Mouse (Mus musculus) NIH3T3 (cell line): ENCODE data around the gene Mras.
A peak's percentile ranks its signal among the peaks of the same experiment; 100 is the strongest.

Experiments used
- DNase-seq: peaks from one replicate; pipeline ENCODE4 v3.0.0-alpha.2; 2012; ENCODE audit warnings: low read depth

Mras gene

DNA sequence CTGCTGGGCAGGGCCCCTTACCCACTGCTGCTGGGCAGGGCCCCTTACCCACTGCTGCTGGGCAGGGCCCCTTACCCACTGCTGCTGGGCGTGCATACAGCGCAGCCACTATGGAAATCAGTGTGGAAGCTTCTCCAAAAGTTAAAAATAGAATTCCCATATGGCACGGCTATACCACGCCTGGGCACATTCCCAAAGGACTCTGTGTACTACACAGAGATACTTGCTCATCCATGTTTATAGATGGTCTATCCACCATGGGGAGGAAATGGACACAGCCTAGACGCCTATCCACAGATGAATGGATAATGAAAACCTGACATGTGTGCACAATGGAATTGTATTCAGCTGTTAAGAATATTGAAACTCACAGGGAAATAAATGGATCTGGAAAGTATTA, 3.8 kb upstream of the Mras start:
- no peak for DNase-seq

DNA sequence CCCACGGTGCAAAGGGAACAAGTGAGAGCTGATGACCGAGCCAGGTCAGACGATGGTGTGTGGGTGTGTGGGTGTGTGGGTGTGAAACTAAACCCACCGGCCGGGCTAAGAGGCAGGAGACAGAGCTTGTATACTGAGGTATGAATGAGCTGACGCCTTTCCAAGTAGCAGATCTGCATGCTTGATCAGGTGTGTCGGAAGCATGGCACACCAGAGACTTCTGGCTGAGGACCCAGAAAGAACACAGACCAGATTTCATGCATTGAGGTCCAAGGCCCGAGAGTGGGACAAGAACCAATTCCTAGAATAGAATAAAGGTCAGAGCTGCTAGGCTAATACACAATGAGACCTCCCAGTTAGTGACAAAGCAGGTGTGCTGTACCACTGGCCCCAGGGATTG, 1.9 kb upstream of the Mras start:
- DNase-seq: no peak

DNA sequence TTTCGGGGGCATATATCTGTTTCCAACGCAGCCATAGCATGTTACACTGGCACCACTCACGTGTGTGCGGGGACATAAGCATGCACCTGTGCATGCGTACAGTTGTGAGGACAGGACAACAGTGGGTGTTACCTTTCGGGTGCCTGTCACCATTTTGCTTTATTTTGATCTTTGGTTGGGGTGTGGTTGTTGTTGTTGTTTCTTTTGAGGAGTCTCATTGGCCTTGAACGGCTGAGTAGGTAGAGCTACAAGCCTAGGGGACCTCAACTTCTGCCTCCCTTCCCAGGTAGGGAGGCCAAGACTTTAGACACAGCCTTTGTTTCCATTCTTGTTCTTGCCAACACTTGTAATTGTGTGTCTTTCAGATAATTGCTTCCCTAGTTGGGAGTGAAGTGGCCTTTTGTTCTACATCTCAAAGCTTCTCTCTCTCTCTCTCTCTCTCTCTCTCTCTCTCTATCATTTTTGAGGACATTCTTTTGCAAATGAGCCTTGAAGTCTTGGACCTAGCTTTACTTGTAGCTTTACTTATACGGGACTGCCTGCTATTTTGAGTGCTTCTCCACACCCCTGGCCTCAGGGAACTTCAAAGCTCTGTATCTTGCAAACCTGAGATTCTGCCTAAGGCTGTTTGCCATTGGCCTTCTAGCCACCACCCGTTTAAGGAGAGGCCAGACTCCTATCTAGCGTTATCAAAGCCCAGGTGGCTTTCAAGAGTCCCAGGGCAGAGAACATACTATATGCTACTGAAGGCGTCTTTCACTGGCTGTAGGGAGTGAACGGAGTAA, 792 bp upstream of the Mras start:
- DNase-seq: no peak

GRCm38 (mm10) chr9:99436182-99437030, 775 bp downstream of the Mras start:
- DNase-seq: peak; percentile 74

DNA sequence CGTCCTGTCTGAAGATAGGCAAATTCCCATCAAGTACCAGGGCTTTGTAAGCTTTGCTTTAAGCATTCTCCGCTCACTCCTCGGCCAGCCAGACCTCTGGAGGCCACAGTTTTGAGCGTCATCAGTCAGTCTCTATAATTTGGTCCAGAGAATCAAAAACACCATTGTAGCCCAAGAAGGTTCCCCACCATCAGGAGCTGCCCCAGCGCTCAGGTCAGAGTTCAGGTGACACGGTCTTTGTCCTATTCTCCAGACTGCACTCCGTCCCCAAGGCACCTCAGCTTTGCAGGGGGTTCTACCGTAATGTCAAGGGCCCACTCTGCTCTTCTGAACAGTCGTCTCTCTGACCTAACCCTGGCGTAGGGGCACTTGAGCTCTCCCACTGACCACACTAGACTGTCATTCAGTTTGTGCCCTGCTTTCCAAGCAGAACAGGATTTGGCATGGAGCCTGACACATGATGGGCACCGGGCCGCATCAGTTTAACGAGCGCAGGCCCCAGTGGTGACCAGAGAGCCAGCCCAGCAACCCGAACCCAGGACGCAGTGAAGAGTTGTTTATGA, 1.5 kb downstream of the Mras start:
- DNase-seq: peak; percentile 62

DNA sequence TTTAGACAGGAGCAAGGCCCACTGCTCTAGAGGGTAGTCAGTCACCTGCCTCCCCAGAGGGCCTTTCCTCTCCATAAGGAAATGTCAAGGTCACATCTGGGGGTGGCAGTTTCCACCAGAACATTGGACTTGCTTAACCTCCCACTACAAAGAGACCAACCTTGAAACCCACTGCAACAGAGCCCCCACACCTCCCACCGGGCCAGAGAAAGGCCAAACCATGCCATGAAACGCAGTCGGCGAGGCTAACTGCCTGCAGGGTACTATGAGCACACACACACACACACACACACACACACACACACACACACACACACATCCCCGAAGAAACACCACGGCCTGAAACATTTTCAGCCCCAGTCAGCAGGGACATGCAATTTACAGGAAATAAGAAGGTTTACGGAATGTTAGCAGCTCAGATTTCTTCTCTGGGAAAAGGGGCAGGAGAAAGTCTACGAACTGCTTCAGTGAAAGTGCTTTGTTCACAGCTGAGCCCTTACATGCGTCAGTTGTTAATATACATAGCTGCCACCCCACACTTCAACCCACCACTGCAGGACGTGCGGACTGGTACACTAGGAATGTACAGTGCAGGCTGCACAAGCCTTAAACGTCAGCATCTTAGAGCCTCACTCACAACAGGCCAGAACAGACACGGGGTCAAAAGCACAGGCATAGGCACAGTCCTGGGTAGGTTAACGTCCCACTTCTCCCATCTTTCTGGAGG, 2.1 kb downstream of the Mras start:
- DNase-seq: peak; percentile 58

DNA sequence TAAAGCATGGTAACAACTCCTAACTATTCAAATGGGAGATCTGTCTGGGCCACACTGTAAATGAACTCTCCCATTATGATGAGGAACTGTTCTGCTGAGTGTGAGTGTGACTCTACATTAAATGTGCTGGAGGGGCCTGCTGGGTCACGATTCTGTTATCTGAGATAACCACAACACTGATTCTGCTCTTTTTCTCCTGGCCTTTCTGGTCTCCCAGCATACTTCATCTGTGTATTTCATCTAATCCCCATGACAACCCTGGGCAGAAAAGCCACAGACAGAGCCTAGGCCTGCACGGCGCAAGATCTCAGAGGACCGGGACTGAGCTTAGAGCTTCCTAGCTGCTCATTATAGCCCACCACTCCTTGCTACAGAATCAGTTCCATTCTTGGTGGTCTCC, 4.7 kb downstream of the Mras start:
- DNase-seq: no peak

DNA sequence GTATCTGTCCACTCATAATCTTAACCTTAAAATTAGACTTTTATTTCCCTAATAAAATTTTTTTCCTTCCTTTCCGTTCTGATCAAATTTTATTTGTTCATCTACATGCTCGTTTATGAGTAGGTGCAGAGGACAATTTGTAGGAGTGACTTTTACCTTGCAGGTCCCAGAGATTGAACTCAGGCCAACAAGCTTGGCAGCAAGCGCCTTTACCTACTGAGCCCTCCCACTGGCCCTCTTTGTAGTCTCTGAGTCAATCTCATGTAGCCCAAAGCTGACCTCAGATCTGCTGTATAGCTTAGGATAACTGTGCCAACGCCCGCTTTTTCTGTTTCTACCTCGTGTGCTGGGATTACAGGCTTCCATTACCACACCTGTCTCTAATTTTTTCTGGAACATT, 5.2 kb downstream of the Mras start:
- DNase-seq: no peak

DNA sequence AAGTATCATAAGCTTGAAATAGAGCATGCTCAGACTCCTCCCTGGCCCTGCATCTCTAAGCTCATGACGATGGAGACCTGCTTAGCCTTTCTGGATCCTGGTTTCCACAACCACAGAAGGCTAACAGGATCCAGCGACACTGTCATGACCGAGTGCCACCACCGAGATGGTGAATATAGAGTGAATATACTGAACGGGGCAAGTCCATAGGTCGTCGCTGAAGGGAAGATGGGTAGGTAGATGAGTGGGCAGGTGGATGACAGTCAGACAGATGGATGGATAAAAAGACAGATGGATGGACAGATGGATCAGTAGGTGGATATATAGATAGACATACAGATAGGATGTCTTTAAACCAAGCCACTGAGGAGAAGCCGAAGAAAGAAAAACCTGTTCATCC, 5.8 kb downstream of the Mras start:
- no peak for DNase-seq

GRCm38 (mm10) chr9:99430806-99431205, 6.4 kb downstream of the Mras start:
- peak; percentile 62 for DNase-seq

GRCm38 (mm10) chr9:99429845-99430244, 7.3 kb downstream of the Mras start:
- DNase-seq: no peak

GRCm38 (mm10) chr9:99428601-99429331, 8.4 kb downstream of the Mras start:
- no peak for DNase-seq

- DNase-seq: no peak
Measured at GRCm38 (mm10) chr9:99425262-99425661, 11.9 kb downstream of the Mras start.

GRCm38 (mm10) chr9:99424574-99424863, 12.7 kb downstream of the Mras start:
- DNase-seq: no peak

DNA sequence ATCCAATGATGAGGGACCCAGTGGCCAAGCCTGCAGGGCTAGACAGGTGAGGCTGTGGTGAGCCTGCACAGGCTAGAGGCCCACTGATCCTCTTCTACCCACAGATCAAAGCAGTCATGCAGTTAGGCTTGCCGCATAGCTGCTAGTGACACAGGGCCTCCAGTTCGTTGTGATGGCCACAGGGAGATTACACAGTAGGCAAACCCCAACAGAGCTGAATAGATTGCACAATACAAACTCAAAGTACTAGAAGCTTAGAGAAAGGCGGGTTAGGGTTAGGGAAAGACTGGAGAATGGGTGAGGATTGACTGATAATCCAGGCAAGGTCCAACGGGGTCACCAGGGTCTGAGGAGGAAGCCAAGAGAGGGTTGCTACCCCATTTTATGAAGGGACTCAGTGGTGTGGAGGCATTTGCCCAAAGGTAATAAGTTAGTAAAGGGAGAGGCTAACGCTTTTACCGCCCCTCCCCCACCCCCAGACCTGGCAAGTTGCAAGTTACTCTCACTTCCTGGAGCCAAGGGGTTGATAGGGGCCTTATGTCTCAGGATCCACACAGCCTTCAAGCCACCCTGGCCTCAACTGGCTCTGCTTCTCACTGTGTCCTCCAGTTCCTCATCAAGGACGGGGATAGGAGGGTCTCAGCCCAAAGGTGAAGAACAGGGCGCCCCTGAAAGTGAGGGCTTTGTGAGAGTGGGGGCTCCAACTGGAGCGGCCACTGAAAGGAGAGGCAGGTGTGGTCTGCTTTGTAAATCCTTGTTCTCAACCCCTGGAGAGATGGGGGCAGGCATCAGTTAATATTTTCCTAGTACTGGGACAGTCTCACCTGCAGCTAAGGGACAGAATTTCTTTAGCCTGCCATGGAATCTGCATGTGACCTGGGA, 13.2 kb downstream of the Mras start:
- no peak for DNase-seq

DNA sequence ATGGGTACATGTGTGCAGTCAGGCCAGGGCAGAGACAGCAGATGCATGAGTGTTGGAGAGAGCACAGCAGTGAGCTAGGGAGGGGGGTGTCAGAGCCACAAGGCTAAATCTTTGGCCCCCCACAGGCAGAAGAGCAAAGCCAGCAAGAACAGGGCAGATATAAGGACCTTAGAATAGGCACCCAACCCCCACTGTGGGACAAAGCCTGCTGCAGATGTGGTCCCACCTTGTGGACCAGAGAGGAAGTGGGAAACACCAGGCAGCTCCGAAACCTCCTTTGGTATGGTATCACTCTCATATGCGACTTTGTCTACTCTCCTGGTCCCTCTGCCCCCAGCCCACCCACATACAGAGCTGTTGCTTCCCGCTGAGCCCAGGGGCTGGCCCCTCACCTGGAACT, 15.3 kb downstream of the Mras start:
- DNase-seq: no peak

DNA sequence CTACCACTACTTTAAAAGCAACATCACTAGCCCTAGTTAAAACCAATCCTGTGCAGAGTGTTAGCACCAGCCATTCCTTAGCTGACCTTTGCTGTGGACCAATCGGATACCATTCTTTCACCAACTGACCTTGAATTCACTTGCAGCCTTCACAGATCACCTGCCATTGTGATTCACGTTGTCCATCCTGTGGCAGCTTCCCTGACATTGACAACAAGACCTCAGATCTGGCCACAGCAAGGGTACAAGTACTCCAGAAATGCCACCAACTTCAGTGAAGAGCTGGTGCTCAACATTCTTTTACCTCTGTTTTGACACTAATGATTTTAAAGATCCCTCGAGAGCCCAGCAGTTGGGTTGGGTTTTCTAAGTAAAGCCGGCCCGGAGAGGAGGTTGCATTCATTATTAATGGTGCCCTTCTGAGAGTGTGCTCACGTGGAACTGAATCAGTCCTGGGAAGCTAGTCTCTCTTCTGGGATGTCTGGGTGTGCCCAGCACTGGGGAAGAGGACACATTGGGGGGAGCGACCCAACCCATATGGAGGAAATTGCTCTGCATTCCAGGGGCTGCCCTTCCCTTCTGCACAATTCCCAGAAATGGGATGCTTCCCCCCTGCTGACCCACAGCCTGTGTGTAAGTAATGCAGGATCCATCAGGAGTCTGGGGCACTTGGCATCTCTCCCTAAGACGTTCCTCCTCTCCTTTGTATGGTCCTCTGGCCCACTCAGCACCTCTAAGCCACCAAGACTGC, 17.1 kb downstream of the Mras start:
- DNase-seq: no peak

DNA sequence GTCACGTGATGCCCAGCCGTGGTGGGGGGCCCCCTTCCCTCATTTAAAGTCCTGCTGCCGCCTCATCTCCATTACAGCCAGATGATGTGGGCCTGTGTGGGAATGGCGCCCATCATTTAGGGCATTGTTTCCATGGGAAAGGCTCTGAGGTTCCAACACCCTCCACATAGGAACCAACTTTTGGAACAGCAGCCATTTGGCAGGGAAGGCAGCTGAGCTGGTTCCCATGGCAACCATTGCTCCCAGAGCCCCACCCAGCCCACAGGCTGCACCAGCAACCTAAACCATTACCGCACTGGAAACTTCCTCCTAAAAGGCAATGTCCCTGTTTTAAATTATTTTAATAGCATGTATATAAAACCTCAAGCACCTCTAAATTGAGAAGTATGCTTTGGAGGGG, 18.8 kb downstream of the Mras start:
- DNase-seq: peak; percentile 65

GRCm38 (mm10) chr9:99417288-99417846, 19.8 kb downstream of the Mras start:
- peak; percentile 58 for DNase-seq

- no peak for DNase-seq
Measured at GRCm38 (mm10) chr9:99416809-99417208, 20.4 kb downstream of the Mras start.
